Mouse (Mus musculus): ENCODE measurements around the gene Tmem132e. TPM values are rescaled to one million over a fixed set of nuclear protein-coding genes. Genes with fewer than 3 reads are reported as not detected.

Tmem132e gene
- polyA plus RNA-seq, 1 experiment from 2014 or later = 0.15 TPM

- Histone ChIP-seq H3K4me2 (peak overlapping the region; percentile 34), H3K27me3 (peaks cover 52% of the 10 kb centered on the region)
Observed at GRCm38 (mm10) chr11:82434091-82434831, 45.6 kb downstream of the Tmem132e start.

GRCm38 (mm10) chr11:82434832-82435182, 46.1 kb downstream of the Tmem132e start:
- 6% methylated on average over 36 of the region's 36 CpGs for WGBS (ENCODE audit: insufficient replicate concordance)
- no peaks in the 10 kb centered on the region for H3K36me3 ChIP-seq
- no peaks in the 10 kb centered on the region for H3K9me3 ChIP-seq (replicated peaks)
- DNase-seq = no peak
- peaks cover 52% of the 10 kb centered on the region for H3K27me3 ChIP-seq
- peak overlapping the region; percentile 23; the same call in 1 of the 2 replicates for H3K4me3 ChIP-seq (replicated peaks)
- H3K4me1 ChIP-seq (replicated peaks) = no peaks in the 10 kb centered on the region
- H3K27ac ChIP-seq = no peak overlapping the region
- peak overlapping the region; percentile 34 for H3K4me2 ChIP-seq
- no peak overlapping the region for H3K9ac ChIP-seq
- no peak for ATAC-seq (ENCODE audit: low read depth)

More at GRCm38 (mm10) chr11:82434091-82434831, 45.6 kb downstream of the Tmem132e start:
- peak overlapping the region; percentile 23; the same call in 1 of the 2 replicates for H3K4me3 ChIP-seq (replicated peaks)
- no peaks in the 10 kb centered on the region for H3K36me3 ChIP-seq
- no peak for DNase-seq
- H3K27ac ChIP-seq = no peak overlapping the region
- WGBS (ENCODE audit: insufficient replicate concordance) = 3% methylated on average over 52 of the region's 62 CpGs
- no peak for ATAC-seq (ENCODE audit: low read depth)
- H3K4me1 ChIP-seq (replicated peaks) = no peaks in the 10 kb centered on the region
- no peak overlapping the region for H3K9ac ChIP-seq
- H3K9me3 ChIP-seq (replicated peaks) = no peaks in the 10 kb centered on the region

GRCm38 (mm10) chr11:82448485-82448884, 59.8 kb downstream of the Tmem132e start:
- Histone ChIP-seq H3K27me3 (no peaks in the 10 kb centered on the region), H3K9ac (no peak overlapping the region), H3K4me3 (replicated peaks) (no peak overlapping the region), H3K4me2 (no peak overlapping the region), H3K27ac (no peak overlapping the region), H3K4me1 (replicated peaks) (no peaks in the 10 kb centered on the region), H3K36me3 (no peaks in the 10 kb centered on the region), H3K9me3 (replicated peaks) (no peaks in the 10 kb centered on the region)
- no peak for DNase-seq
- no peak for ATAC-seq (ENCODE audit: low read depth)
- 44% methylated on average over 9 of the region's 9 CpGs for WGBS (ENCODE audit: insufficient replicate concordance)

GRCm38 (mm10) chr11:82452516-82452915, 63.8 kb downstream of the Tmem132e start:
- no peaks in the 10 kb centered on the region for H3K4me1 ChIP-seq (replicated peaks)
- H3K27me3 ChIP-seq = no peaks in the 10 kb centered on the region
- H3K4me2 ChIP-seq = no peak overlapping the region
- 47% methylated on average over 5 of the region's 5 CpGs for WGBS (ENCODE audit: insufficient replicate concordance)
- no peak overlapping the region for H3K27ac ChIP-seq
- DNase-seq (no peak), ATAC-seq (ENCODE audit: low read depth) (no peak)
- no peak overlapping the region for H3K9ac ChIP-seq
- H3K36me3 ChIP-seq = no peaks in the 10 kb centered on the region
- no peak overlapping the region for H3K4me3 ChIP-seq (replicated peaks)
- H3K9me3 ChIP-seq (replicated peaks) = no peaks in the 10 kb centered on the region

- WGBS (ENCODE audit: insufficient replicate concordance) = 57% methylated on average over 7 of the region's 7 CpGs
- H3K4me3 ChIP-seq (replicated peaks) = no peak overlapping the region
Observed at GRCm38 (mm10) chr11:82453230-82453629, 64.5 kb downstream of the Tmem132e start.

GRCm38 (mm10) chr11:82461326-82461725, 72.6 kb downstream of the Tmem132e start:
- Histone ChIP-seq H3K4me1 (replicated peaks) (no peaks in the 10 kb centered on the region), H3K4me2 (no peak overlapping the region), H3K4me3 (replicated peaks) (no peak overlapping the region), H3K9ac (no peak overlapping the region), H3K36me3 (no peaks in the 10 kb centered on the region), H3K27me3 (no peaks in the 10 kb centered on the region), H3K27ac (no peak overlapping the region), H3K9me3 (replicated peaks) (no peaks in the 10 kb centered on the region)
- WGBS (ENCODE audit: insufficient replicate concordance) = 72% methylated on average over 7 of the region's 7 CpGs
- DNase-seq = no peak
- ATAC-seq (ENCODE audit: low read depth) = no peak

More at GRCm38 (mm10) chr11:82453230-82453629, 64.5 kb downstream of the Tmem132e start:
- Histone ChIP-seq H3K27ac (no peak overlapping the region), H3K4me1 (replicated peaks) (no peaks in the 10 kb centered on the region), H3K27me3 (no peaks in the 10 kb centered on the region), H3K36me3 (no peaks in the 10 kb centered on the region), H3K9ac (no peak overlapping the region), H3K9me3 (replicated peaks) (no peaks in the 10 kb centered on the region), H3K4me2 (no peak overlapping the region)
- ATAC-seq (ENCODE audit: low read depth) (no peak), DNase-seq (no peak)

- 73% methylated on average over 9 of the region's 9 CpGs for WGBS (ENCODE audit: insufficient replicate concordance)
- DNase-seq (no peak), ATAC-seq (ENCODE audit: low read depth) (no peak)
- no peak overlapping the region for H3K4me2 ChIP-seq
- no peaks in the 10 kb centered on the region for H3K36me3 ChIP-seq
- H3K27me3 ChIP-seq = no peaks in the 10 kb centered on the region
- no peaks in the 10 kb centered on the region for H3K9me3 ChIP-seq (replicated peaks)
- H3K27ac ChIP-seq = no peak overlapping the region
- H3K4me1 ChIP-seq (replicated peaks) = no peaks in the 10 kb centered on the region
- no peak overlapping the region for H3K4me3 ChIP-seq (replicated peaks)
- no peak overlapping the region for H3K9ac ChIP-seq
Observed at GRCm38 (mm10) chr11:82465536-82465935, 76.8 kb downstream of the Tmem132e start.

GRCm38 (mm10) chr11:82467218-82467617, 78.5 kb downstream of the Tmem132e start:
- 75% methylated on average over 7 of the region's 7 CpGs for WGBS (ENCODE audit: insufficient replicate concordance)
- Histone ChIP-seq H3K4me3 (replicated peaks) (no peak overlapping the region), H3K9ac (no peak overlapping the region), H3K36me3 (no peaks in the 10 kb centered on the region), H3K4me1 (replicated peaks) (no peaks in the 10 kb centered on the region), H3K27me3 (no peaks in the 10 kb centered on the region), H3K27ac (no peak overlapping the region), H3K4me2 (no peak overlapping the region), H3K9me3 (replicated peaks) (no peaks in the 10 kb centered on the region)
- no peak for ATAC-seq (ENCODE audit: low read depth)
- no peak for DNase-seq

GRCm38 (mm10) chr11:82471076-82471475, 82.4 kb downstream of the Tmem132e start:
- Histone ChIP-seq H3K9ac (no peak overlapping the region), H3K36me3 (no peaks in the 10 kb centered on the region), H3K27ac (no peak overlapping the region), H3K4me3 (replicated peaks) (no peak overlapping the region), H3K27me3 (no peaks in the 10 kb centered on the region), H3K4me1 (replicated peaks) (no peaks in the 10 kb centered on the region), H3K9me3 (replicated peaks) (no peaks in the 10 kb centered on the region), H3K4me2 (no peak overlapping the region)
- 60% methylated on average over 1 of the region's 1 CpGs for WGBS (ENCODE audit: insufficient replicate concordance)
- ATAC-seq (ENCODE audit: low read depth) = no peak
- no peak for DNase-seq

GRCm38 (mm10) chr11:82473137-82473621, 84.5 kb downstream of the Tmem132e start:
- ATAC-seq (ENCODE audit: low read depth) (no peak), DNase-seq (no peak)
- H3K4me2 ChIP-seq = no peak overlapping the region
- H3K4me3 ChIP-seq (replicated peaks) = no peak overlapping the region
- no peaks in the 10 kb centered on the region for H3K9me3 ChIP-seq (replicated peaks)
- H3K4me1 ChIP-seq (replicated peaks) = no peaks in the 10 kb centered on the region
- H3K27ac ChIP-seq = no peak overlapping the region
- no peaks in the 10 kb centered on the region for H3K27me3 ChIP-seq
- no peak overlapping the region for H3K9ac ChIP-seq
- WGBS (ENCODE audit: insufficient replicate concordance) = 44% methylated on average over 12 of the region's 12 CpGs
- H3K36me3 ChIP-seq = no peaks in the 10 kb centered on the region

- Histone ChIP-seq H3K36me3 (no peaks in the 10 kb centered on the region), H3K9me3 (replicated peaks) (no peaks in the 10 kb centered on the region), H3K27ac (no peak overlapping the region), H3K27me3 (no peaks in the 10 kb centered on the region), H3K4me2 (no peak overlapping the region), H3K4me1 (replicated peaks) (no peaks in the 10 kb centered on the region), H3K9ac (no peak overlapping the region), H3K4me3 (replicated peaks) (no peak overlapping the region)
- 43% methylated on average over 4 of the region's 4 CpGs for WGBS (ENCODE audit: insufficient replicate concordance)
- ATAC-seq (ENCODE audit: low read depth) = no peak
- DNase-seq = no peak
Observed at GRCm38 (mm10) chr11:82476092-82476491, 87.4 kb downstream of the Tmem132e start.

- Histone ChIP-seq H3K4me3 (replicated peaks) (no peak overlapping the region), H3K27me3 (no peaks in the 10 kb centered on the region), H3K9me3 (replicated peaks) (no peaks in the 10 kb centered on the region), H3K4me1 (replicated peaks) (no peaks in the 10 kb centered on the region), H3K36me3 (no peaks in the 10 kb centered on the region), H3K4me2 (no peak overlapping the region), H3K27ac (no peak overlapping the region), H3K9ac (no peak overlapping the region)
- ATAC-seq (ENCODE audit: low read depth) (no peak), DNase-seq (no peak)
- WGBS (ENCODE audit: insufficient replicate concordance) = 59% methylated on average over 3 of the region's 3 CpGs
Observed at GRCm38 (mm10) chr11:82477412-82477811, 88.7 kb downstream of the Tmem132e start.

Data from liver, embryonic 13.5 days (tissue).